Mouse (Mus musculus): ENCODE results near the gene Morn3. TPM values are rescaled to one million over a fixed set of nuclear protein-coding genes. Genes with fewer than 3 reads are reported as not detected.

The Morn3 gene
- total and polyA plus RNA-seq, 2 experiments from 2014 or later, result 1.1 TPM; not detected in 1

GRCm38 (mm10) chr5:123086501-123086900 is 39.7 kb upstream of the Morn3 start:
- H3K4me1 ChIP-seq (ENCODE audit: insufficient read depth, low read length), result no peaks in the 10 kb centered on the region
- DNase-seq (ENCODE audit: low spot score) (no peak), ATAC-seq (ENCODE audit: low FRiP score) (no peak)
- WGBS, result 91% methylated on average over 2 of the region's 2 CpGs
- no peak overlapping the region for H3K27ac ChIP-seq (ENCODE audit: low read depth, low read length)
- TF ChIP-seq CTCF (IDR thresholded peaks at IDR 0.05), result no peak
- H3K4me3 ChIP-seq (ENCODE audit: low read depth, low read length), result no peak overlapping the region
- no peaks in the 10 kb centered on the region for H3K9me3 ChIP-seq (ENCODE audit: low read length)
- no peaks in the 10 kb centered on the region for H3K27me3 ChIP-seq (ENCODE audit: insufficient read depth, low read length)
- no peak overlapping the region for H3K9ac ChIP-seq (replicated peaks; ENCODE audit: low read length, poor library complexity, severe bottlenecking)
- H3K36me3 ChIP-seq (ENCODE audit: insufficient read depth, low read length), result no peaks in the 10 kb centered on the region
- no peak overlapping the region for H3K4me2 ChIP-seq (ENCODE audit: low read depth, low read length, poor library complexity, severe bottlenecking)

- H3K9me3 ChIP-seq (ENCODE audit: low read length), result no peaks in the 10 kb centered on the region
- no peaks in the 10 kb centered on the region for H3K36me3 ChIP-seq (ENCODE audit: insufficient read depth, low read length)
- H3K4me2 ChIP-seq (ENCODE audit: low read depth, low read length, poor library complexity, severe bottlenecking), result no peak overlapping the region
- no peak overlapping the region for H3K4me3 ChIP-seq (ENCODE audit: low read depth, low read length)
- TF ChIP-seq CTCF (IDR thresholded peaks at IDR 0.05), result no peak
- H3K27me3 ChIP-seq (ENCODE audit: insufficient read depth, low read length), result no peaks in the 10 kb centered on the region
- H3K4me1 ChIP-seq (ENCODE audit: insufficient read depth, low read length), result no peaks in the 10 kb centered on the region
- WGBS, result 73% methylated on average over 13 of the region's 13 CpGs
- ATAC-seq (ENCODE audit: low FRiP score) (no peak), DNase-seq (ENCODE audit: low spot score) (no peak)
- no peak overlapping the region for H3K9ac ChIP-seq (replicated peaks; ENCODE audit: low read length, poor library complexity, severe bottlenecking)
- no peak overlapping the region for H3K27ac ChIP-seq (ENCODE audit: low read depth, low read length)
Measured at GRCm38 (mm10) chr5:123083340-123084050, 36.7 kb upstream of the Morn3 start.

- Histone ChIP-seq H3K4me1 (ENCODE audit: insufficient read depth, low read length) (peaks cover 7% of the 10 kb centered on the region; the same call in 1 of the 2 replicates), H3K27ac (ENCODE audit: low read depth, low read length) (no peak overlapping the region), H3K9me3 (ENCODE audit: low read length) (no peaks in the 10 kb centered on the region), H3K27me3 (ENCODE audit: insufficient read depth, low read length) (no peaks in the 10 kb centered on the region), H3K36me3 (ENCODE audit: insufficient read depth, low read length) (no peaks in the 10 kb centered on the region), H3K4me3 (ENCODE audit: low read depth, low read length) (no peak overlapping the region), H3K4me2 (ENCODE audit: low read depth, low read length, poor library complexity, severe bottlenecking) (no peak overlapping the region), H3K9ac (replicated peaks; ENCODE audit: low read length, poor library complexity, severe bottlenecking) (no peak overlapping the region)
- no peak for DNase-seq (ENCODE audit: low spot score)
- ATAC-seq (ENCODE audit: low FRiP score), result no peak
- WGBS, result 95% methylated on average over 13 of the region's 13 CpGs
- peak; percentile 32; the same call in 1 of the 2 replicates for TF ChIP-seq CTCF (IDR thresholded peaks at IDR 0.05)
Measured at GRCm38 (mm10) chr5:123080510-123080909, 33.7 kb upstream of the Morn3 start.

GRCm38 (mm10) chr5:123080041-123080440 is 33.2 kb upstream of the Morn3 start:
- no peak for TF ChIP-seq CTCF (IDR thresholded peaks at IDR 0.05)
- DNase-seq (ENCODE audit: low spot score), result no peak
- WGBS, result 87% methylated on average over 8 of the region's 8 CpGs

DNA sequence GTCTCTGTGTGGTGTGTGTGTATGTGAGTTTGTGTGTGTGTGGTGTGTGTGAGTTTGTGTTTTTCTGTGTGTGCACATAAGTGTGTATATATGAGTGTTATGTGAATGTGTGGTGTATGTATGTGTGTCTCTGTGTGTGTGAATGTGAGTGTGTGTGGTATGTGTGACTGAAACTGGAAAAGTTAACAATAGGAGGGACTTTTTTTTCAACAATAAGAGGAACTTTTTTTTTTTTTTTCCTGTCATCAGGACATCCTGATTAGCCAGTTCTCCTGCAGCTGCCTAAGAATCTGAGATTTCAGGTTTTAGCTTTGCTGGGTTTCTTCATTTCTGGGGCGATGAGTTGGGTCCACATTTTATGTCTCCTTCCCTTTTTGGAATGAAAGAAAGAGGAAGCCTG is 32.8 kb upstream of the Morn3 start:
- 96% methylated on average over 1 of the region's 1 CpGs for WGBS
- ATAC-seq (ENCODE audit: low FRiP score) (no peak), DNase-seq (ENCODE audit: low spot score) (no peak)
- Histone ChIP-seq H3K36me3 (ENCODE audit: insufficient read depth, low read length) (no peaks in the 10 kb centered on the region), H3K27ac (ENCODE audit: low read depth, low read length) (no peak overlapping the region), H3K9ac (replicated peaks; ENCODE audit: low read length, poor library complexity, severe bottlenecking) (no peak overlapping the region), H3K9me3 (ENCODE audit: low read length) (no peaks in the 10 kb centered on the region), H3K4me3 (ENCODE audit: low read depth, low read length) (no peak overlapping the region), H3K4me1 (ENCODE audit: insufficient read depth, low read length) (peaks cover 7% of the 10 kb centered on the region; the same call in 1 of the 2 replicates), H3K4me2 (ENCODE audit: low read depth, low read length, poor library complexity, severe bottlenecking) (no peak overlapping the region), H3K27me3 (ENCODE audit: insufficient read depth, low read length) (no peaks in the 10 kb centered on the region)
- no peak for TF ChIP-seq CTCF (IDR thresholded peaks at IDR 0.05)

More at GRCm38 (mm10) chr5:123080041-123080440, 33.2 kb upstream of the Morn3 start:
- ATAC-seq (ENCODE audit: low FRiP score), result no peak
- Histone ChIP-seq H3K4me3 (ENCODE audit: low read depth, low read length) (no peak overlapping the region), H3K36me3 (ENCODE audit: insufficient read depth, low read length) (no peaks in the 10 kb centered on the region), H3K4me2 (ENCODE audit: low read depth, low read length, poor library complexity, severe bottlenecking) (no peak overlapping the region), H3K27ac (ENCODE audit: low read depth, low read length) (no peak overlapping the region), H3K27me3 (ENCODE audit: insufficient read depth, low read length) (no peaks in the 10 kb centered on the region), H3K9ac (replicated peaks; ENCODE audit: low read length, poor library complexity, severe bottlenecking) (no peak overlapping the region), H3K4me1 (ENCODE audit: insufficient read depth, low read length) (peaks cover 7% of the 10 kb centered on the region; the same call in 1 of the 2 replicates), H3K9me3 (ENCODE audit: low read length) (no peaks in the 10 kb centered on the region)

Measured in midbrain, postnatal 0 days (tissue).